Mouse (Mus musculus): Measurements from ENCODE around the gene Pold4.

DNA sequence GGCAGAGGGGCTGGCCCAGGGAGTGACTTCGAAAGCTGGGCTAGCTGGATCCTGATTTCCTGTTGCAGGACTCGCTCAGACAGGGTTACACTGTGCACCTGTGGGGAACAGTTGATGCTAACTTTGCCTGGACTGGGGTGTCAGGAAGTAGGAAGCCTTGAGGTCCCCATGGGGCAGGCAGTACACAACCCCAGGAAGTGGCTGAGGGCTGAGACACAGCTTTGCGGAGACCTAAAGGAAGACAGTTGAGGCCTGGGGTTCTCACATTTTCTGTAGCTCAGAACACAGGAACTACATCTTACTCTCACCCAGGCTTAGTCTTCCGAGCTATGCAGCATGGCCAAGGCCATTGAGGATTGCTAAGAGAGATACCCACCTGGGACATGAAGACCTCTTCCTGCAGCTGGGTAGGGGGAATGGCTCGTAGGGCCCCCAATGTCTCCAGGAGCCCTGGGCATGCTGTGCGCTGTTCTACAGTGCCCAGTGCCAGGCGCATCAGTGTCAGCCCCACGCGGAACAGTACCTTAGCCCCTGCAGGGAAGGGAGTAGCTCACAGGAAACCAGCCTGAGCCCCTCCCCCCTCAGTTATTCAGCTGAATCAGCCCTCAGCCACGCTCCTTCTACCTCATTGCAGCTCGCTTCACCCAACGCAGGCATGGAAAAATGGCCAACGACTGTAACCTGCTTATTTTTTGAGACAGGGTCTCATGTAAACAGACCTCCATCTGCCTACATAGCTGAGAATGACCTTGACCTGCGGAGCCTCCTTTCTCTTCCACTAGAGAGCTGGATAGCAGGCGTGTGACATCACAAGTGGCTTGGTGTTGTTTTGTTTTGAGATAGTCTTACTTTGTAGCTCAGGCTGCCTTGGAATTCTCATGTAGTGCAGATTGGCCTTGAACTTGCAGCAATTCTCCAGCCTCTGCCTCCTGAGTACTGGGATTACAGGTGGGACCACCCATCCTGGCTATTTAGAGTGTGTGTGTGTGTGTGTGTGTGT lies 46.4 kb upstream of the Pold4 start:
- TF ChIP-seq POLR2A (IDR thresholded peaks at IDR 0.05; ENCODE audit: control insufficient read depth, extremely low read depth, insufficient read depth, low read length, poor library complexity) (peak; percentile 17; the same call in 1 of the 2 replicates), CTCF (IDR thresholded peaks at IDR 0.05; ENCODE audit: borderline replicate concordance, control insufficient read depth, extremely low read depth, insufficient read depth, low read length, poor library complexity) (no peak)

Measured in thymus, adult 2 months (tissue).